Mouse (Mus musculus): ENCODE data around the gene 9430097D07Rik. TPM values are rescaled to one million over a fixed set of nuclear protein-coding genes. Genes with fewer than 3 reads are reported as not detected.

The 9430097D07Rik gene
- polyA plus RNA-seq, 1 experiment, result 0.04 TPM

GRCm38 (mm10) chr2:32537360-32537905, 38.1 kb downstream of the 9430097D07Rik start:
- Histone ChIP-seq H3K36me3 (ENCODE audit: control insufficient read depth, insufficient read depth) (no peaks in the 10 kb centered on the region), H3ac (ENCODE audit: control insufficient read depth, insufficient read length, low read depth) (no peak overlapping the region)

GRCm38 (mm10) chr2:32536634-32537359, 38.7 kb downstream of the 9430097D07Rik start:
- TF ChIP-seq FOSL1 (IDR thresholded peaks at IDR 0.05; ENCODE audit: insufficient read depth, low read length, poor library complexity, severe bottlenecking), result no peak
- no peak for TF ChIP-seq MYOG (IDR thresholded peaks at IDR 0.05; ENCODE audit: control insufficient read depth, extremely low read depth, insufficient read length)
- TF ChIP-seq USF1 (IDR thresholded peaks at IDR 0.05; ENCODE audit: low read depth), result no peak
- no peak for TF ChIP-seq CTCF (IDR thresholded peaks at IDR 0.05; ENCODE audit: control insufficient read depth, insufficient read depth, insufficient read length)
- no peak for TF ChIP-seq MYOD1 (IDR thresholded peaks at IDR 0.05; ENCODE audit: control insufficient read depth, insufficient read length, low read depth)
- TF ChIP-seq MAX (IDR thresholded peaks at IDR 0.05), result no peak
- TF ChIP-seq CEBPB (IDR thresholded peaks at IDR 0.05; ENCODE audit: low read depth), result no peak
- Histone ChIP-seq H3K79me2 (ENCODE audit: control insufficient read depth, insufficient read depth) (no peaks in the 10 kb centered on the region), H3K79me3 (ENCODE audit: low read depth) (no peaks in the 10 kb centered on the region), H3K4me3 (ENCODE audit: insufficient read depth, poor library complexity, severe bottlenecking) (no peak overlapping the region), H3ac (ENCODE audit: control insufficient read depth, insufficient read length, low read depth) (no peak overlapping the region), H3K36me3 (ENCODE audit: control insufficient read depth, insufficient read depth) (no peaks in the 10 kb centered on the region), H3K27me3 (ENCODE audit: control insufficient read depth, insufficient read depth, insufficient read length) (no peaks in the 10 kb centered on the region)

More at GRCm38 (mm10) chr2:32537360-32537905, 38.1 kb downstream of the 9430097D07Rik start:
- TF ChIP-seq FOSL1 (IDR thresholded peaks at IDR 0.05; ENCODE audit: insufficient read depth, low read length, poor library complexity, severe bottlenecking) (no peak), MYOD1 (IDR thresholded peaks at IDR 0.05; ENCODE audit: control insufficient read depth, insufficient read length, low read depth) (no peak), MAX (IDR thresholded peaks at IDR 0.05) (no peak), USF1 (IDR thresholded peaks at IDR 0.05; ENCODE audit: low read depth) (no peak), CTCF (IDR thresholded peaks at IDR 0.05; ENCODE audit: control insufficient read depth, insufficient read depth, insufficient read length) (no peak), MYOG (IDR thresholded peaks at IDR 0.05; ENCODE audit: control insufficient read depth, extremely low read depth, insufficient read length) (no peak), CEBPB (IDR thresholded peaks at IDR 0.05; ENCODE audit: low read depth) (no peak)
- H3K4me3 ChIP-seq (ENCODE audit: insufficient read depth, poor library complexity, severe bottlenecking), result no peak overlapping the region
- no peaks in the 10 kb centered on the region for H3K79me2 ChIP-seq (ENCODE audit: control insufficient read depth, insufficient read depth)
- no peaks in the 10 kb centered on the region for H3K27me3 ChIP-seq (ENCODE audit: control insufficient read depth, insufficient read depth, insufficient read length)
- no peaks in the 10 kb centered on the region for H3K79me3 ChIP-seq (ENCODE audit: low read depth)

GRCm38 (mm10) chr2:32536086-32536633, 39.3 kb downstream of the 9430097D07Rik start:
- H3ac ChIP-seq (ENCODE audit: control insufficient read depth, insufficient read length, low read depth), result peak overlapping the region; percentile 43
- H3K79me3 ChIP-seq (ENCODE audit: low read depth), result no peaks in the 10 kb centered on the region
- H3K36me3 ChIP-seq (ENCODE audit: control insufficient read depth, insufficient read depth), result no peaks in the 10 kb centered on the region
- TF ChIP-seq CEBPB (IDR thresholded peaks at IDR 0.05; ENCODE audit: low read depth) (no peak), USF1 (IDR thresholded peaks at IDR 0.05; ENCODE audit: low read depth) (no peak)
- H3K4me3 ChIP-seq (ENCODE audit: insufficient read depth, poor library complexity, severe bottlenecking), result peak overlapping the region; percentile 55
- no peaks in the 10 kb centered on the region for H3K79me2 ChIP-seq (ENCODE audit: control insufficient read depth, insufficient read depth)
- H3K27me3 ChIP-seq (ENCODE audit: control insufficient read depth, insufficient read depth, insufficient read length), result no peaks in the 10 kb centered on the region

DNA sequence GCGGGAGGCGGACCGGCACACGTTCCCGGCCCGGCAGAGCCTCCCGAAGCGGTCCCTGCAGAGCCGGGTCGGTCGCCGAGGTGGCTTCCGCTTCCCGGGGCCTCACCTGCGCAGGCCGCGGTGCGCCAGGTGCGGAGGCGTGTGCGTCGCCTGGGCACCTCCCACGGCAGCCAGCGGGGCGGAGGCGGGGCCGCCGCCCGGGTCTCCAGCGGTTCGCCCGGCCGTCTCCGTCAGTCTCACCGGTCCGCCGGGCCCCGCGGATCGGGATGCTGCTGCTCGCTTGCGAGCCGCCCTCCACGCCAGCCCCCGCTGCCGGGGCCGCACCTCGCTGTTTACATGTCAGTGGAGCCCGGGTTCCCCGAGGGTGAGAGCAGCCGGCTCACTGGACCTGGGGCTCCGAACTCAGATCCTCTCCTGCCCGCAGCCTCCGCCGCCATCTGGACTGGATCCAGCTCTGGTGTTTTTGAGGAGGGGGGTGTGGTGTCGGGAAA, 39.9 kb downstream of the 9430097D07Rik start:
- Histone ChIP-seq H3K4me3 (ENCODE audit: insufficient read depth, poor library complexity, severe bottlenecking) (peak overlapping the region; percentile 55), H3K36me3 (ENCODE audit: control insufficient read depth, insufficient read depth) (no peaks in the 10 kb centered on the region), H3K79me3 (ENCODE audit: low read depth) (no peaks in the 10 kb centered on the region), H3K27me3 (ENCODE audit: control insufficient read depth, insufficient read depth, insufficient read length) (no peaks in the 10 kb centered on the region), H3ac (ENCODE audit: control insufficient read depth, insufficient read length, low read depth) (peak overlapping the region; percentile 90), H3K79me2 (ENCODE audit: control insufficient read depth, insufficient read depth) (no peaks in the 10 kb centered on the region)
- TF ChIP-seq FOSL1 (IDR thresholded peaks at IDR 0.05; ENCODE audit: insufficient read depth, low read length, poor library complexity, severe bottlenecking), result no peak
- no peak for TF ChIP-seq CEBPB (IDR thresholded peaks at IDR 0.05; ENCODE audit: low read depth)
- no peak for TF ChIP-seq MYOD1 (IDR thresholded peaks at IDR 0.05; ENCODE audit: control insufficient read depth, insufficient read length, low read depth)
- no peak for TF ChIP-seq USF1 (IDR thresholded peaks at IDR 0.05; ENCODE audit: low read depth)
- TF ChIP-seq CTCF (IDR thresholded peaks at IDR 0.05; ENCODE audit: control insufficient read depth, insufficient read depth, insufficient read length), result no peak
- no peak for TF ChIP-seq MAX (IDR thresholded peaks at IDR 0.05)
- no peak for TF ChIP-seq MYOG (IDR thresholded peaks at IDR 0.05; ENCODE audit: control insufficient read depth, extremely low read depth, insufficient read length)

DNA sequence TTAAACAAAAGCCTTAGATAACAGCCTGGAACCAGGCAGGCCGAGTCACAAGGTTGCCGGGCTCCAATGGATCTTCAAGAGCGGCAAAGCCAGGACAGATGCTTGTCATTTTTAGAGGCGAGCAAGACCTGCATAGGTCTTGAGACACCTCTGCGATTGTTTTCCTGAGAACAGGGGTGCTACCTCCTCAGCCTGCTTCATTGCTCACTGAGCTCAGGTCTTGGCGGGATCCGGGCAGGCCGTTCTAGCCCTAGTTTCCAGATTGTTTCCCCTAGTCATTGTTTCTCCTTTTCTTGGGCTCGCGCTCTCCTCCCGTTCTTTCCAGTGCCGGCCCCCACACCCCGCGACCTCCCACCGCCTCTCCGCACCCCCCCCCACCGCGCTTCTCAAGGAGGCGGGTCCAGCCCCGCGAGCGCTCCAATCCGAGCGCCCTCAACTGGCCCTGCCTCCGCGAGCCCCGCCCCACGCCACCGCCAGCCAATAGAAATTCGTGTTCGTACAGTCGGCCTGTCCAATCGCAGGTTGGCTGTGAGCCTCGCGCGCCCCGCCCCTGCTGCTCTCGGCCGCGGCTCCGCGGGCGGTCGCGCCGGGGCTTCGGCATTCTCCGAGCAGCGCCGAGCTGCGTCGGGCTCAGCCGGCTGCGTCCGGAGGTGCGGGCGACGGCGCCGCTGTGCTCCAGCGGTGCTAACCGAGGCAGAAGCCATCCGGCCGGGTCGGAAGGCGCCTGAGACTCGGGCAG, 40.6 kb downstream of the 9430097D07Rik start, which contains the start of gene Fam102a:
TSS of gene Fam102a (plus strand) at position 600 of the 739 bp plus-strand sequence.
- H3K36me3 ChIP-seq (ENCODE audit: control insufficient read depth, insufficient read depth), result no peaks in the 10 kb centered on the region
- H3K27me3 ChIP-seq (ENCODE audit: control insufficient read depth, insufficient read depth, insufficient read length), result no peaks in the 10 kb centered on the region
- no peak for TF ChIP-seq CEBPB (IDR thresholded peaks at IDR 0.05; ENCODE audit: low read depth)
- TF ChIP-seq MAX (IDR thresholded peaks at IDR 0.05), result peak; percentile 3
- peak within 1 kb of the TSS; percentile 55 for H3K4me3 ChIP-seq (ENCODE audit: insufficient read depth, poor library complexity, severe bottlenecking)
- H3K79me2 ChIP-seq (ENCODE audit: control insufficient read depth, insufficient read depth), result no peaks in the 10 kb centered on the region
- H3ac ChIP-seq (ENCODE audit: control insufficient read depth, insufficient read length, low read depth), result peak within 1 kb of the TSS; percentile 90
- H3K79me3 ChIP-seq (ENCODE audit: low read depth), result no peaks in the 10 kb centered on the region

Measured in C2C12 (cell line).